Mouse (Mus musculus) lung, postnatal 36 days (tissue): ENCODE data around the gene Adap2.
"Not testable (repeated sequence)": the region's sequence is repeated elsewhere in the genome, so short reads cannot be mapped to it uniquely, and the experiment has no call there.

ENCODE experiments used
- DNase-seq: peaks from one replicate; pipeline ENCODE4 v3.0.0; 2022; ENCODE audit warnings: mixed read lengths

The Adap2 gene

GRCm38 (mm10) chr11:80163362-80164116 lies 9.6 kb downstream of the Adap2 start:
- DNase-seq, result no peak

GRCm38 (mm10) chr11:80164224-80164623 lies 10.3 kb downstream of the Adap2 start:
- no peak for DNase-seq

- DNase-seq, result no peak
These were observed 14.2 kb downstream of the Adap2 start for GRCm38 (mm10) chr11:80168121-80168520.

- DNase-seq, result peak; percentile 45
These were observed 14.8 kb downstream of the Adap2 start for GRCm38 (mm10) chr11:80168611-80169249.

GRCm38 (mm10) chr11:80169629-80170028 lies 15.7 kb downstream of the Adap2 start:
- DNase-seq, result no peak

GRCm38 (mm10) chr11:80170351-80170750 lies 16.4 kb downstream of the Adap2 start:
- no peak for DNase-seq

GRCm38 (mm10) chr11:80171884-80172283 lies 18.0 kb downstream of the Adap2 start:
- peak; percentile 52 for DNase-seq

- DNase-seq, result no peak
These were observed 20.2 kb downstream of the Adap2 start for GRCm38 (mm10) chr11:80173963-80174670.

GRCm38 (mm10) chr11:80176911-80177895 lies 23.3 kb downstream of the Adap2 start:
- no peak for DNase-seq

GRCm38 (mm10) chr11:80178316-80178715 lies 24.4 kb downstream of the Adap2 start:
- DNase-seq, result no peak

GRCm38 (mm10) chr11:80181021-80181749 lies 27.3 kb downstream of the Adap2 start:
- no peak for DNase-seq

- DNase-seq, result not testable (repeated sequence)
These were observed 29.3 kb downstream of the Adap2 start for GRCm38 (mm10) chr11:80183054-80183704.

- DNase-seq, result peak; percentile 97
These were observed 29.9 kb downstream of the Adap2 start, which contains the start of gene Rnf135 for GRCm38 (mm10) chr11:80183705-80184255. Rnf135 (plus strand) TSS chr11:80183851.

GRCm38 (mm10) chr11:80184531-80185071 lies 30.7 kb downstream of the Adap2 start:
- DNase-seq, result no peak

- not testable (repeated sequence) for DNase-seq
These were observed 31.6 kb downstream of the Adap2 start for GRCm38 (mm10) chr11:80185441-80185976.

- peak; percentile 76 for DNase-seq
These were observed 36.4 kb downstream of the Adap2 start for GRCm38 (mm10) chr11:80190280-80190679.

GRCm38 (mm10) chr11:80193827-80194226 lies 39.9 kb downstream of the Adap2 start:
- DNase-seq, result no peak

- no peak for DNase-seq
These were observed 42.4 kb downstream of the Adap2 start for GRCm38 (mm10) chr11:80196351-80196750.

GRCm38 (mm10) chr11:80199316-80199715 lies 45.4 kb downstream of the Adap2 start:
- no peak for DNase-seq

- DNase-seq, result no peak
These were observed 45.9 kb downstream of the Adap2 start for GRCm38 (mm10) chr11:80199773-80200172.
